Mouse (Mus musculus): Measurements from ENCODE around the gene Pde4c. TPM values are rescaled to one million over a fixed set of nuclear protein-coding genes. Genes with fewer than 3 reads are reported as not detected.

Gene Pde4c
- total and polyA plus RNA-seq, 3 experiments, result 2.3 to 6.5 (median 4.7) TPM

DNA sequence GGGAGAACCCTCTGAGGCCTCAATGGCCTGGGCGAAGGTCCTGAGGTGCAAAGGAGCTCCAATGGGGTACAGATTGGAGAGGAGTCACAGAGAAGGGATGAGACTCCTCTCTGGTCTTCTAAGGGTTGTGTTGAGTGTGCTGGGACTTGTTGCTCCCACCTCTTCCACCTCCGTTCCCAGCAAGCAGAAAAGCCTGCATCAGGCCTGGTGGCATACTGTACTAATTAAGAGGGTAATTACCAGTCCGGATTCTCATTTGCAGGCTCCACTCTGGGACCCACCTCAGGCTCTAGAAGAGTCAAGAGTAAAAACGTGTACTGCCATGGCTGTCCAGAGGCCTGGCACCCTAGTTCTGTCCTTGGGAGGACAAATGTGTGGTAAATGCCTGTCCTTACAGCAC, 26.6 kb upstream of the Pde4c start:
- H3K79me2 ChIP-seq (replicated peaks; ENCODE audit: control insufficient read depth, extremely low read depth, insufficient read depth, poor library complexity, severe bottlenecking), result peaks cover 23% of the 10 kb centered on the region
- H3K9ac ChIP-seq (ENCODE audit: insufficient read depth, low read depth), result peak overlapping the region; percentile 77
- DNase-seq (ENCODE audit: extremely low read depth), result no peak
- peaks cover 20 to 56% of the 10 kb centered on the region in 2 experiments for H3K4me1 ChIP-seq (ENCODE audit: control insufficient read depth in 1 of 2, insufficient read depth in 2 of 2)
- dilution Hi-C loops (cut with MboI; ENCODE audit: extremely low pct_ligation_motif_present, extremely low pct_unique_long_range_greater_than_20kb, low sequenced_read_pairs), result no loop called here
- peak overlapping the region; percentile 99 for H3K27ac ChIP-seq (ENCODE audit: insufficient read depth, low read depth)
- peak overlapping the region in 1 of 3 experiments; percentile 43 for H3K4me3 ChIP-seq (replicated peaks in 1 of 3; ENCODE audit: low read depth in 2 of 3, low read length in 2 of 3, poor library complexity in 1 of 3)
- in situ Hi-C loops (cut with MboI; ENCODE audit: low pct_ligation_motif_present, low pct_unique_long_range_greater_than_20kb, low sequenced_read_pairs), result no loop called here
- peaks cover 0 to 11% of the 10 kb centered on the region in 2 experiments for H3K36me3 ChIP-seq (replicated peaks in 1 of 2; ENCODE audit: control insufficient read depth in 1 of 2, insufficient read depth in 1 of 2, low read length in 1 of 2)
- H3K9me3 ChIP-seq (replicated peaks; ENCODE audit: low read length), result no peaks in the 10 kb centered on the region
- TF ChIP-seq MAZ (IDR thresholded peaks at IDR 0.05; ENCODE audit: low read depth, low read length) (no peak), ZKSCAN1 (IDR thresholded peaks at IDR 0.05; ENCODE audit: borderline replicate concordance, low read depth, low read length) (no peak), JUND (conservative IDR thresholded peaks at IDR 0.05; ENCODE audit: low read depth, low read length) (no peak), JUN (IDR thresholded peaks at IDR 0.05; ENCODE audit: insufficient read depth, low read depth, low read length) (no peak), MYC (IDR thresholded peaks at IDR 0.05; ENCODE audit: low read depth, low read length) (no peak; the same call in 1 of the 2 replicates), IRF4 (IDR thresholded peaks at IDR 0.05; ENCODE audit: low read depth, low read length) (no peak), MAX (IDR thresholded peaks at IDR 0.05; ENCODE audit: low read length) (peak; percentile 8; the same call in 1 of the 2 replicates), HCFC1 (IDR thresholded peaks at IDR 0.05; ENCODE audit: low read depth, low read length) (no peak), POLR2AphosphoS2 (IDR thresholded peaks at IDR 0.05; ENCODE audit: low read depth, low read length) (no peak; the same call in 1 of the 2 replicates), USF2 (conservative IDR thresholded peaks at IDR 0.05; ENCODE audit: low read depth, low read length) (no peak), SIN3A (IDR thresholded peaks at IDR 0.05; ENCODE audit: low read length) (peak; percentile 22; the same call in 1 of the 2 replicates), ETS1 (conservative IDR thresholded peaks at IDR 0.05; ENCODE audit: low read depth, low read length) (no peak), RCOR1 (conservative IDR thresholded peaks at IDR 0.05; ENCODE audit: low read depth, low read length) (no peak), CTCF (conservative IDR thresholded peaks at IDR 0.05 in 1 of 2, IDR thresholded peaks at IDR 0.05 in 1 of 2; ENCODE audit: low read depth in 2 of 2, low read length in 2 of 2) (no peak), EP300 (IDR thresholded peaks at IDR 0.05; ENCODE audit: low read length) (no peak), NELFE (IDR thresholded peaks at IDR 0.05; ENCODE audit: low read depth, low read length) (0 out of 2 replicates have a peak, but pooled peaks have one; percentile 11), GABPA (IDR thresholded peaks at IDR 0.05; ENCODE audit: insufficient replicate concordance, low read depth, low read length) (no peak), UBTF (IDR thresholded peaks at IDR 0.05; ENCODE audit: low read depth, low read length) (no peak), KAT2A (IDR thresholded peaks at IDR 0.05; ENCODE audit: insufficient replicate concordance, low read length) (no peak), ZMIZ1 (IDR thresholded peaks at IDR 0.05; ENCODE audit: low read depth, low read length) (0 out of 2 replicates have a peak, but pooled peaks have one; percentile 35), PAX5 (IDR thresholded peaks at IDR 0.05; ENCODE audit: low read length) (no peak), CHD1 (IDR thresholded peaks at IDR 0.05; ENCODE audit: low read depth, low read length) (peak; percentile 21; the same call in 1 of the 2 replicates), BHLHE40 (IDR thresholded peaks at IDR 0.05; ENCODE audit: low read depth, low read length) (no peak), MAFK (IDR thresholded peaks at IDR 0.05; ENCODE audit: insufficient replicate concordance, low read length) (no peak), ELF1 (IDR thresholded peaks at IDR 0.05; ENCODE audit: low read depth, low read length) (no peak)
- peak overlapping the region; percentile 79 for H3K4me2 ChIP-seq (ENCODE audit: insufficient read depth, low read depth, poor library complexity, severe bottlenecking)
- no peaks in the 10 kb centered on the region for H3K27me3 ChIP-seq (replicated peaks)

Measured in CH12.LX (cell line).